Mouse (Mus musculus) leukemia stem cell, adult 10-12 weeks (primary cell): ENCODE data around the gene Vmn1r112. TPM values are rescaled to one million over a fixed set of nuclear protein-coding genes. Genes with fewer than 3 reads are reported as not detected.

Source experiments
- polyA plus RNA-seq: library from polyadenylated mRNA; stranded (reverse); fragments of >175 nt; gene quantifications from 2 replicates; pipeline ENCODE4 v1.2.3, GENCODE M21; 2012; ENCODE audit warnings: low replicate concordance

Vmn1r112 gene
- polyA plus RNA-seq, result not detected in 2 replicates

DNA sequence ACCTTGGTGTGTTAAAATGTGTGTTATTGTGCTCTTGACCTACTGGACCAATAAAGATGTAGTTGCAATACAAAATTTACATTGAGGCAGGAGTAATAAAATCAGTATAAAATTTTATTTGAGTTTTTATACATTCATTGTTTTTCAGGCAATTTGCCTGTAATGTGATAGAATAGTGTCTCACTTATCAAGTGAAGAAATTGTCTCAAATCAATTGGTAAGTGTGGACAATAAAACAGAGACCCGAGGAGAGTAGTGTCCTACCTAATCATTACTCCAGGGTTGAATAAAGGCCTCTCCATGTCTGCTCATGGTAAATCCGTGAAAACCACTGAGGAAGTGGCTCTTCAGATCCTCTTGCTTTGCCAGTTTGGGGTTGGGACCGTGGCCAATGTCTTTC, at the start of gene Vmn1r112:
Vmn1r112 (plus strand) TSS at position 301 of the 400 bp plus-strand sequence.

DNA sequence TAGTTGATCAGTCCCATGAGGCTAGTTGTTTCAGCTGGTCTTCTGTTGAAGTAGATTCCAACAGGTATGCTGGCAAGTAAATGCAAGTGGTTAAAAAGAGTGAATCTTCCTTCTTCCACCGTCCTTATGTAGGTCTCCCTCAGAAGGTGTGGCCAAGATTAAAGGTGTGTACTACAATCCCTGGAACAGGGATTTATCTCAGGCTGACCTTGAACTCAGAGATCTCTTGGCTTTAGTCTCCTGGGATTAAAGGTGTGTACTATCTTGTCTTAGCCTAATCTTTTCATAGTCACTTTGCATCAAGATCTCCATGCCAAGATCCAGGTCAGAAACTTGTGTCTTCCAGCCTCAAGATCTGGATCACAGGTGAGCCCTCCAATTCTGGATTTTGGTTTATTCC, 40.5 kb upstream of the Vmn1r112 start, which contains the start of gene Gm10668:
Gm10668 (minus strand) TSS at position 101 of the 400 bp plus-strand sequence.

DNA sequence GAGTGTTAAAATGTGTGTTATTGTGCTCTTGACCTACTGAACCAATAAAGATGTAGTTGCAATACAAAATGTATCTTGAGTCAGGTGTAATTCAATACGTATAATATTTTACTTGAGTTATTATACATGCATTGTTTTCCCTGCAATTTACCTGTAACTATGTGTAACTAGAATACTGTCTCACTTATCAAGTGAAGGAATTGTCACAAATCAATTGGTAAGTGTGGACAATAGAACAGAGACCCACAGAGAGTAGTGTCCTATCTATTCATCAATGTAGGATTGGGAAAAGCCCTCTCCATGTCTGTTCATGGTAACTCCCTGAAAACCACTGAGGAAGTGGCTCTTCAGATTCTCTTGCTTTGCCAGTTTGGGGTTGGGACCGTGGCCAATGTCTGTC, 16.0 kb downstream of the Vmn1r112 start, which contains the start of gene Vmn1r113:
Vmn1r113 (plus strand) TSS at position 301 of the 400 bp plus-strand sequence.

DNA sequence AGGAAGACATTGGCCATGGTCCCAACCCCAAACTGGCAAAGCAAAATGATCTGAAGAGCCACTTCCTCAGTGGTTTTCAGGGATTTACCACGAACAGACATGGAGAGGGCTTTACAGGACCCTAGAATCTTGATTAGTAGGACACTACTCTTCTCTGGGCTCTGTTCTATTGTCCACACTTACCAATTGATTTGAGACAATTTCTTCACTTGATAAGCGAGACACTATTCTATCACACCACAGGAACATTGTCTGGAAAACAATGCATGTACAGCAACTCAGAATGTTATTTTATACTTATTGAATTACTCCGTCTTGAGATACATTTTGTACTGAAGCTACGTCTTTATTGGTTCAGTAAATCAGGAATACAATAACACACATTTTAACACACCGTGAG, 41.1 kb downstream of the Vmn1r112 start, which contains the start of gene Vmn1r114:
Vmn1r114 (minus strand) TSS at position 101 of the 400 bp plus-strand sequence.

Other genes with a start within 250 kb of the Vmn1r112 start
- gene Vmn1r104, start 237.3 kb upstream of the Vmn1r112 start, polyA plus RNA-seq, result not detected in 2 replicates
- gene Gm5726, start 225.4 kb upstream of the Vmn1r112 start, polyA plus RNA-seq, result not detected in 2 replicates
- not detected in 2 replicates for gene Gm4141, start 194.9 kb upstream of the Vmn1r112 start, polyA plus RNA-seq
- gene Gm4513, start 172.2 kb upstream of the Vmn1r112 start, polyA plus RNA-seq, result not detected in 2 replicates
- not detected in 2 replicates for gene Vmn1r107, start 102.3 kb upstream of the Vmn1r112 start, polyA plus RNA-seq
- not detected in 2 replicates for gene Vmn1r111, start 68.0 kb upstream of the Vmn1r112 start, polyA plus RNA-seq
- not detected in 2 replicates for gene Gm10668, start 40.6 kb upstream of the Vmn1r112 start, polyA plus RNA-seq
- not detected in 2 replicates for gene Vmn1r113, start 16.1 kb downstream of the Vmn1r112 start, polyA plus RNA-seq
- gene Vmn1r114, start 41.0 kb downstream of the Vmn1r112 start, polyA plus RNA-seq, result not detected in 2 replicates
- not detected in 2 replicates for gene Vmn1r115, start 73.8 kb downstream of the Vmn1r112 start, polyA plus RNA-seq
- not detected in 2 replicates for gene Vmn1r116, start 101.1 kb downstream of the Vmn1r112 start, polyA plus RNA-seq
- not detected in 2 replicates for gene Vmn1r117, start 112.9 kb downstream of the Vmn1r112 start, polyA plus RNA-seq
- not detected in 2 replicates for gene Vmn1r118, start 141.2 kb downstream of the Vmn1r112 start, polyA plus RNA-seq
- gene Vmn1r119, start 241.3 kb downstream of the Vmn1r112 start, polyA plus RNA-seq, result not detected in 2 replicates